Mouse (Mus musculus) heart, postnatal 0 days (tissue): ENCODE results near the gene Hax1.

Experiments
- CTCF ChIP-seq: IDR thresholded peaks from 2 replicates; pipeline ENCODE4 v1.5.1; 2016; ENCODE audit warnings: antibody characterized with exemption, control low read depth, low read depth
- EP300 ChIP-seq: IDR thresholded peaks from 2 replicates; pipeline ENCODE4 v1.6.1; 2016; ENCODE audit warnings: antibody characterized with exemption, low read depth

DNA sequence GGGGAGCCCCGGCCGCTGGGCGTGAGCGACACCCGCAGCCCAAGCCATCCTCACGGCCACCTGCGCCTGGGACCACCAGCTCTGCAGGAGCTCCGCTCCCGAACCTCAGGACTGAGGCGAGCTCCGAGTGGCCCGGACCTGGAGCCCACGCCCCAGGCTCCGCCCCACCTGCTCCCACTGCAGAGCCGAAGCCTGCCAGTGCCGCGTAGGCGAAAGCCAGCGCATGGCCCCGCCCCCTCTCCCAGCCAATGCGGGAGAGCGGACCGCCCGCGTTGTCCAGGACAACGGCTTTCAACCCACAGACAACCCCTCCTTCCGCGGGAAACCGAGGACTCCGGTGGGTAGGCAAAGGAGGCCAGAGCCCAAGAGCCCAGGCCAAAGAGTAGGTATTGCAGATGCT lies 38.1 kb downstream of the Hax1 start:
- TF ChIP-seq EP300 (no peak), CTCF (no peak)
